Mouse (Mus musculus): ENCODE data around the gene Rnf126.
"Not testable (repeated sequence)": the region's sequence is repeated elsewhere in the genome, so short reads cannot be mapped to it uniquely, and the experiment has no call there.

Gene Rnf126

DNA sequence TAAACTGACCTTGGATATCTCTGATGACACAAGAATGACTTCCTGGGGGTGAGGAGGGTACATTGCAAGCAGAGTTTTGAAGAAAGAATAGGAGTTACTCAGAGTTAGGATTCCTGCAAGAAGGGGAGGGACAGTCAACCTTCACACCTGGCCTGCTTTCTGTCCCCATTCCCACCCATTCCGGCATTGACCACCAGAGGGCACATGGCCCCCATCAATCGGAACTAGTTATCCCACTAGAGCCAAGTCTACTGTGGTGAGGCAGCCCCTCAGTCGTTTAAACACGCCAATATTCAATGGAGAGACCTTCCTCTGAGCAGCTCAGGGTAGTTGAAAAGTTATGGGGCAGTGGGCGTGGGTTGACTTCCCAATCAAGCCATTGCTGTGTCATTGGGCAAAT is 1.6 kb upstream of the Rnf126 start:
- no peak for ATAC-seq (ENCODE audit: insufficient number of reproducible peaks, low FRiP score, low TSS enrichment)

DNA sequence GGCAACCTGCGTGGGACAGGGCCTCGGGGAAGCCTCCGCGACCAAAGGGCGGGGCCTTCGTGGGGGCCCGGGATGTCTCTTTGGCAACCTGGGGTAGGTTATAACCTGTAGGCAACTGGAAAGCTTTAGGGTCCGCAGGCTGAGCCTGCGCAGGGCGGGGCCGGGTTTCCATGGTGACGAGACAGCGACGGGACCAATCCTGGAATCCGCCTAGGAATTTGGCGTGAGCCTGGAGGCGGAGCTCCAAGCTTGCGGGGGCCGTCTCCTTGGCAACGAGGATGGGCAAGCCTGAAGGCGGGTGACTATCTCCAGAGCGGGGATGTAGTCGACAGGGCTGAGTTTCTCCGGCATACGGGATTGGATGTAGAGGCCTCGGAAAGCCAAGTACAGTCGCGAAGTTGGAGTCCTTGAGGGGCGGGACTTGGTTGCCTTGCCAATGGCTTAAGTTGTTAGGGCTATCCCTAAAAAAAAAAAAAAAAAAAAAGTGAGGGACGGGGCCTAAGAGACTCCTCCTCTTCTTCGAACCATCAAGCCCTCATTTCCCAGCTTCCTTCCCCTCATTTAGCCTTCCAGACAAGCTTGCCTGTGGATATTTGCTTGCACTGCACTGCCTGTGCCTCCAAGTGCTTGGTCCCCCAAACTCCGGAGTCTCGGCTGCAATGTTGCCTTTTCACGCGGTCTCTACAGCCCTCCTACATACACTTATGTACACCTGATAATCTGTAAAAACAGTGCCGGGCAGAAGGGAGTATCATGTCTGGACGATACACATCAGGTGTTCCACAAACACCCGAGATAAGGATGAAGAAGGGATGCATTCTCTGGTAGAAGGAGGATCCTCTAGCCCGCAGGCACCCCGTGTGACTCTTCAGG is 856 bp upstream of the Rnf126 start:
- peak; percentile 66 for ATAC-seq (ENCODE audit: insufficient number of reproducible peaks, low FRiP score, low TSS enrichment)

DNA sequence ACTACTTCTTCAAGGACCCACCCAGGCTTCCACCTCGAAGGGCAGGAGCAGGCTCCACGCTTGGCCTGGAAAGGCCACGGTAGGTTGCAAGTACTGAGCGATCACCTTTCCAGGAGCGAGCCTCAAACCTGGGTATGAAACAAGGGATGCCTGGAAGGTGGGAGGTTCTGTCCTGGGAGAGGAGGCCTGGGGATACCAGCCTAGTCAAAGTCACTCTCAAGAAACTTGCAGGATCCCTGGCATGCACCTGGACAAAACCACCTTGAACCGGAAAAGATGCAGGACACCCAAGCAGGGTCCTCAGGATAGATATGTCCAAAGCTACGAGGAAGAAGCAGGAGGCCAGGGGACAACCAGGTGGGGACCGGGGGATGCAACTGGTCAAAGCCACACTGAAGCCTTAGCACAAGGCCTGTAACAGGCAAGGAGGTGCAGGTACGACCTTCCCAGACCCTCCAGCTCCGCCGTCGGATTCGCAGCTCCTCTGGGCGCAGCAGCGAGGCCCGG is 698 bp downstream of the Rnf126 start:
- ATAC-seq (ENCODE audit: insufficient number of reproducible peaks, low FRiP score, low TSS enrichment) = no peak

DNA sequence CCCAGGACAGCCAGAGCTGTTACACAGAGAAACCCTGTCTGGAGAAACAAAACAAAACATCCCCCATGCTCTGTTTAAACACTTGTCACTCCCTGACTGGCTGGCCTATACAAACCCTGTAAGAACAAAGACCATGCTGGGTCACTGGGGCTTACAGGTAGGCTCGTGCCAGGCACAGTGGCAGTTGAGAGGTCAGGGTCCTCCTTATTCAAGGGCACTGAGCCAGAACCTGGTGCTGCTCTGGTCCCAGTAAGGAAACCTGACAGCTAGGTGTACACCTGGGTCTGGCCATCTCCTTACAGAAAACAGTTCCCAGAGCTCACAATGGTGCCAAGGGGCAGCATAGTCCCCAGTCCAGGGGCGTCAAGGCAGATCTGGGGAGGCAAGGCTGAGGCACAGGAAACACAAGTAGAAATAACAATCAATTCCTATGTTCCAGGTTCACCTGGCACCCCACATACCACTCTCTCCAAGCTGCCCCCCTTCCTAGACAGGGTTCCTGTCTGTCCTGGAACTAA is 1.5 kb downstream of the Rnf126 start:
- ATAC-seq (ENCODE audit: insufficient number of reproducible peaks, low FRiP score, low TSS enrichment) = no peak

DNA sequence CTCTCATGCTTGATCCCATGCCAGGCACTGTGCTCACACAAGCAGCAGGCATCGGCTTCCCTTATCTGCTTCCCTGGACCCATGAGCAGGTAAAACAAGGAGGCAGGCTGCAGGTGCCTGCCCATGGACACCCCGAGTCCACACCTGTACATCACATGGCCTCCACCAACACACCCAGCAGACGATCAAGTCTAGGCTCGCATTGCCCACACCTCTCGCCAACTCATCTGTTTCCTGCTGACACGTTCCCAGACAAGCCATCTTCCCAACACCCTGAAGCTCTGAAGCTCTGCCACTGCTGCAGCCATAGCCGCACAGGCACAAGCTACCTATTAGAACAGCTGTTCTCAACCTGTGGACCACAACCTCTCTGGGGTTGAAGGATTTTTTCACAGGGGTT is 2.5 kb downstream of the Rnf126 start:
- ATAC-seq (ENCODE audit: insufficient number of reproducible peaks, low FRiP score, low TSS enrichment) = no peak

DNA sequence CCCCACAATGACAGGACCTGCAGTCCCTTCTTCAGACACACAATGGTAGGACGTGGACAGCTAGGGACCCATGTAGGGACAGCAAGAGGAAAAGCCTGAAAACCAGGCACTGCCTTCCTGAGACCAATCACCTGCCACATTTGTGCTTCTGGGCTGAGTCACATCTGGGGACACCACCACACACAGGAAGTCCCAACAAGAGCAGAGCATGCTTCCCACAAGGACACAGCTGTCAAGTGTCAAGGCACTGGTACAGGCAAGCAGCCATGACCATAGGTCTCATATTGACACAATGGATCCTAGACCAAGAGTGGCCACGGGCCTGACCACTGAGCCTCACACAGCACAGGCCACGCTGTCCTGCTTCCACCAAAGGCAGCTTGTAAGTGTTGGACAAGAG is 3.9 kb downstream of the Rnf126 start:
- no peak for ATAC-seq (ENCODE audit: insufficient number of reproducible peaks, low FRiP score, low TSS enrichment)

DNA sequence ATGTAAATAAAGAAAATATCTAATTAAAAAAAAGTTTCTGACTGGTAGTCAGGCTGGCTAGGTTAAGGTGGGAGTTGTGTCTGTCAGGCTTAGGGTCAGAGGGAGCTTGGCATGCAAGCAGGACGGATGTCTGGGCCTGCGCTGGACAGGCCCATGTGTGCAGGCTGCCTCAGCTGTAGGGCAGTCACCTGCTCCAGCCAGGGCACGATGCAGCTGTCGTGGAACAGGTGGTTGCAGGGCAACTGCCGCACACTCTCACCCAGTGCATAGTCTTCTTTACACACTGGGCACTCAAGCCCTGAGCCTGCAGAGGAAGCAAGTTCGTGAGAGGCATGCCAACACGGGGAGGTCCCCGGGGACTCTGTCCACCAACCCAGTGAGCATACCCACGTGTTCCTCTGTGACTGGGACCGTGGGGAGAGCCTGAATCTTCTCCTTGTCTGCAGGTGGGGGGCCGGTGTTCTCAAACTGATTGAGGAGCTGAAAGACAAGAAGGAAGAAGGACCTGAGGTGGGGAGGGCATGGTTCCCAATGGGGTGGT is 6.1 kb downstream of the Rnf126 start:
- ATAC-seq (ENCODE audit: insufficient number of reproducible peaks, low FRiP score, low TSS enrichment) = no peak

DNA sequence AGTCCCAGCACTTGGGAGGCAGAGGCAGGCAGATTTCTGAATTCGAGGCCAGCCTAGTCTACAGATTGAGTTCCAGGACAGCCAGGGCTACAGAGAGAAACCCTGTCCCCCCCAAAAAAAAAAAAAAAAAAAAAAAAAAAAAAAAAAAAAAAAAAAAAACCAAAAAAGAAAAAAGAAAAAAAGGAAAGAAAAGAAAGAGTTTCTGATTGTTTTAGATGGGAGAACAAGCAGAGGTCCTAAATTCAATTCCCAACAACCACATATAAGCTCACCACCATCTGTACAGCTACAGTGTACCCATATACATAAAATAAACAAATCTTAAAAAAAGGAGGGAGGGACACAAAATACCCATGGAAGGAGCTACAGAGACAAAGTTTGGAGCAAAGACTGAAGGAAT is 7.1 kb downstream of the Rnf126 start:
- ATAC-seq (ENCODE audit: insufficient number of reproducible peaks, low FRiP score, low TSS enrichment) = not testable (repeated sequence)

DNA sequence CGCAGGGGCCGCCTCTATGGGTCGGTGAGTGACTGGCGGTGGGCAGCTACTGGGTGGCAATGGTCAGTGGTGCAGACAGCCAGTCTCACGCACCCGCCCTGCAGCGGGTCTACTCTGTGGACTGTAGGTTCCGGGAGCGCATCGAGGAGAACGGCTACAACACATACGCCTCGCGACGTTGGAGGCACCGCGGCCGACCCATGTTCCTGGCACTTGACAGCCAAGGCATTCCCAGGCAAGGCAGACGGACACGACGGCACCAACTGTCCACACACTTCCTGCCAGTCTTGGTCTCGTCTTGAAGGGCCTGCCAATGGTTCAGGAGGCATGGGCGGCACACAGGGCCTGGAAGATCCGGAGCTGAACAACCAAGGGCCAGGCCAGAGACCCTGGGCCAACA is 10.1 kb downstream of the Rnf126 start:
- ATAC-seq (ENCODE audit: insufficient number of reproducible peaks, low FRiP score, low TSS enrichment) = no peak

DNA sequence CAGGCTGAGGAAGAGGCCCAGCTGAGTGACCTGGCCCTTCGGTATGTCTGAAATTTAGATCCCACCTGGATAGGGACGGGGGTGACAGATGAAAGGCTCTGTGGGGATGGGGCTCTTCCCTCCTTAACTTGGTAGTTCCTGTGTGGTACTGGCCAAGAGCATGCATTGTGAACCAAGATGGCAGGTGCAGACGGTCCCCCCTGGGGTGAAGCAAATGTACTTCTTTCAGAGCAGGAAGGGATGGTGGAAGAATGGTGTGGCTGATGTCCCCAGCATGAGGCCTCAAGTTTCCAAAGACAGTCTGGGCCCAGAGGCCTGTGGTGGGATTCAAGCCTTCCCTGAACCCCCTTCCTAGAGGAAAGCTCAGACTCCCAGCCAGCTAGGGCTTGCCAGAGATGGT is 10.9 kb downstream of the Rnf126 start:
- no peak for ATAC-seq (ENCODE audit: insufficient number of reproducible peaks, low FRiP score, low TSS enrichment)

DNA sequence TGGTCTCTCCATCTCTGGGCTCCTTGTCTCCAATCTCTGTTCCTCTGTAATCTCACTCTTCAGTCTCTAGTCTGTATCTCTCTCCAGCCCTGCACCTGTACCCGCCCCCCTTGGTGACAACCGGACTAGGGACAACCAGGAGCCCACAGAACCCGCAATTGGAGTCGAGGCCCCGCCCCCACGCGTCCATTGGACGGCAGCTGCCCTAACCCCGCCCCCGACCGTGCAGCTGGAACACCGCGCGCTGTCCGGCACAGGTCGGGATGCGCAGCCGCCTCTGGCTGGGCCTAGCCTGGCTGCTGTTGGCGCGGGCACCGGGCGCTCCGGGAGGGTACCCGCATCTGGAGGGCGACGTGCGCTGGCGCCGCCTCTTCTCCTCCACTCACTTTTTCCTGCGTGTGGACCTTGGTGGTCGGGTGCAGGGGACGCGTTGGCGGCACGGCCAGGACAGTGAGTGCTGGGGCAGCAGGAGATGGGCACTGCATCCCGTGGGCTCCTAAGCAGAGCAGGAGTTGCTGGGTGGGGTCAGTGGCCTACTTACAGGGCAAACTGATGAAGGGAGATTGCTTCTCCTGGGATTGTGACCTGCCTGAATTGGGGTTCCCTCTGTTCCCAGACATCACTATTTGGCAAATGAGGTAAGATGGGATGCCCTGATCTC is 11.8 kb downstream of the Rnf126 start, which contains the start of gene Fgf22:
Gene Fgf22 (plus strand): TSS at position 221 of the 661 bp plus-strand sequence.
- peak; percentile 41; the same call in 1 of the 2 replicates for ATAC-seq (ENCODE audit: insufficient number of reproducible peaks, low FRiP score, low TSS enrichment)

DNA sequence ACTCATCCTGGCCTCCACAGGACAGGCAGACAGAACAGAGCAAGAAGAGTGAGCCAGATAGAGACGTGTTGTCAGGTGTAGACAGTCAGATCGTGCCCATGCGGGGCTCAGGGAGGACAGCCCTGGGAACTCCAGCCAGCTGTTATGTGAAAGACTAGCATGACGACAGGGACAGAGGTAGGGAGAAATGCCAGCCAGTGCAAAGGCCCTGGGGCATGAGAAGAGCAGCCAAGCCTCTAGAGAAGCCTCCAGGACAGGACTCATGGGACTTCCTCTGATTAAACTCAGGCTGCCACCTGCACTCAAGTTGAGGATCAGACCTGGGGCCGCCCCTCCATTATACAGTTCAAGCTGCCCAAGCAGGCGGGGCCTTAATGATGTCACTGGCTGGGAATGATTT is 18.3 kb downstream of the Rnf126 start:
- no peak for ATAC-seq (ENCODE audit: insufficient number of reproducible peaks, low FRiP score, low TSS enrichment)

DNA sequence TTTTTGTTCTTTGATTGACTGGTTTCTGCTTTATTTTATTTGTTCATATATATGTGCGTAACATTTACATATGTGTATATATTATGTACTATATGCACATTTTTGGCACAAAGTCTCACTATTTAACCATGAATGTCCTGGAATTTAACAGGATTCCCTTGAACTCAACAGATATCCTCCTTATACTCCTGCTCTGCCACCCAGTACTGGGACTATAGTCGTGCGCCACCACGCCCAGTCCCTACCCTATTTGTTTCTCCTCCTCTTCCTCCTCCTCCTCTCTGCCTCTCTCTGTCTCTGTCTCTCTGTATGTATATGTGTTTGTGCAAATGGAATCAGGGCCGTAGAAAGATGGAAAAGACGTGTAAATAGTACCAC is 20.0 kb downstream of the Rnf126 start:
- no peak for ATAC-seq (ENCODE audit: insufficient number of reproducible peaks, low FRiP score, low TSS enrichment)

DNA sequence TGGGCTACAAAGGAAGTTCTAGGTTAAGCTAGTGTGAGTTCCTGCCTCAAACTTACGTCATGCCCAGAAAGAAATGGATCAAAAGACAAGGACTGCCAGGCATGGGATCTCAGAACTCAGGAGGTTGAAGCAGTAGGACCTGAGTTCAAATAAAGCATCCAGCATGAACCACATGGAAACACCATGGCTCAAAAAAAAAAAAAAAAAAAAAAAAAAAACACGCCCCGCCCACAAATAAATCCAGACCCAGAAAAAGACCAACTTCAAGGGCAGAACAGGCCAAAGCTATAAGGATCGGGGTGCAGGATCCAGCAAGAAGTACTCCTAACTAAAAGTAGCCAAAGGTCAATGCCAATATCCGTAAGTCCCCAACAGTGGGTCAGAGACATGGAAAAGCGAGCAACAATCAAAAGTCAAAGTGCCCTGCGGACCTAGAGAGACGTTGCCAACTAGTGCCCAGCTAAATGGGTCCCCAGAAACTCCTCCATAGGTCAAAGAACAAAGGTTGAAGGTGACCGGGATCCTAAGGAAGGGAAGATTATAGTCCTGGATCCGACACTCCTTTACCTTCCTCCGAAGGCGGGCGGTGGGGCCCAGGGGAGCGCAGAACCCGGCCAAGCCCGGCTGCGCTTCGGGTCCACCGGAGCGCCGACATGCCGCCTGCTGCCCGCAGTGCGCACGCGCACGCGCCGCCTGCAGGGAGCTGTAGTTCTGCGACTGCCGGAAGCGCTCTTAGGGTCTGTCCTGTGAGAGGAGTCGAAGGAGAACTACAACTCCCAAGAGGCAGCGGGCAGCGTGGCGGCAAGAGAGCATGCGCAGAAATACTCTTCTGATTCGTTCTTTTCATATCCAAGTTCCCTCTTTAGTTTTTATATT is 20.6 kb downstream of the Rnf126 start, which contains the start of gene Polrmt:
Gene Polrmt (minus strand): TSS at position 684 of the 876 bp plus-strand sequence.
- peak; percentile 95 for ATAC-seq (ENCODE audit: insufficient number of reproducible peaks, low FRiP score, low TSS enrichment)

DNA sequence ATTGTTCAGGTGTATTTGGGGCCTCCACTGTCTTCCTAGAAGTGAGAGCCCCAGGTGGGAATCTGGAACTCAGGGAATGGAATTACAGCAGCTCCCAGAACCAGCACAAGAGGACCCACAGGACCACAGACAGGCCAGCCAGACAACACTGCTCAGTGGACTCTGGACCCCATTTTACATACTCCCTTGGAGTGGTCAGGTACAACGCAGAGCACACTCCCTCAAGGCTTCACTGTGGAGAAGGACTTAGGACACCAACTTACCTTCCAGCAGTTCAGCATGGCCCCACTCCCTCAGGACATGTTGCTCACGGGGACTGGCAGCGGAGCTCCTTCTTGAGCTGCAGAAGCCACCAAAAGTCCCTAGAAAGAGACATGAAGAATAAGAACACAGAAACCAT is 21.3 kb downstream of the Rnf126 start:
- no peak for ATAC-seq (ENCODE audit: insufficient number of reproducible peaks, low FRiP score, low TSS enrichment)

DNA sequence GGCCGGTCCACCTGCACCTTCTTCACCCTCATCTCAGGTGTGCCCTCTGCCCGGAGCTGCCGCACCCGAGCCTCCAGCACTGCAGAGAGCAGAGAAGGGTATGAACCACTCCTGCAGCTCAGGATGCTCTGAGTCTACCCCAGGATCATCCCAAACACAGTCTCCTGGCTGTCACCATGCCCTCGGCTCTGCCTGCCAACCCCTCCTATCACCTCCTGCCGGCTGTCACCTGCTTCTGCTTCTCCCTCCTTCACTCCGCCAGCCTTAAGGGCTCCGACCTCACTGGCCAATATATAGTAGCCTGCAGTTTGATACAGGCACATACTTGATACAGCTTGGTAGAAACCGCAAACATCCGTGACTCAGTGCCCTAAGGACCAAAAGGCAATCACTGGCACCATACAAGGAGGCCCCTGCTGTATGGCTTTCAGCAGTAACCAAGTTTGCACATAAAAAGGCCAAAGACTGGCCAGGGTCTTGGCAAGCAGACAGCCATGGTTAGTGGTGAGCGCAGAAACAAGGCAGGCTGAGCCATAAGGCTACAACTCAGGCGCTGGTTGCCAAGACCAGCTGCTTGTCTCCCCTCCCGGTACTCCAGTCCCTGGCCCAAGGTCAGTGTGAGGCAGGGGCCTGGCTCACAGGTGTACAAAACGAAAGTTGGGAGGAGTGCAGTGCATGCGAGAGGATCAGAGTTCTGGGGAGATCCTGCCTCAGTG is 22.9 kb downstream of the Rnf126 start:
- ATAC-seq (ENCODE audit: insufficient number of reproducible peaks, low FRiP score, low TSS enrichment) = peak; percentile 47

DNA sequence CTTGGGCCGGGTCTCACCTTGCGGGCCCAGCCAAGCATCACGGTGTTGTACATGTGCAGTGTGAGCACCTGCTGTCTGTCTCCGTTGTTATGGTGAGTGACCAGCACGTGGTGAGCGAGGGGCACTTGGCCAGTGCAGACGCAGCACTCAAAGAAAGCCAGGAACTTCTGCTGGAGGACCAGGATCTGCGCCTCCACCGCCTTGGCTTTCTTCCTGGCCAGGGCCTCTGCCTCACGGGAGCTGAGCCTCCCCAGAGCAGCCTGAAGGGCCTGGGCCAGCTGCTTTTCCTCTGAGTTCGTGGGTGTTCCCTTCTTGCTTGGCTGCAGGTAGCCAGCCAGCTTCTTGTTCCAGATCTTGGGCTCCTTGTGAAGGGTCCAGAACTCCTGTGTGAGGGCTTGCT is 23.6 kb downstream of the Rnf126 start:
- no peak for ATAC-seq (ENCODE audit: insufficient number of reproducible peaks, low FRiP score, low TSS enrichment)

DNA sequence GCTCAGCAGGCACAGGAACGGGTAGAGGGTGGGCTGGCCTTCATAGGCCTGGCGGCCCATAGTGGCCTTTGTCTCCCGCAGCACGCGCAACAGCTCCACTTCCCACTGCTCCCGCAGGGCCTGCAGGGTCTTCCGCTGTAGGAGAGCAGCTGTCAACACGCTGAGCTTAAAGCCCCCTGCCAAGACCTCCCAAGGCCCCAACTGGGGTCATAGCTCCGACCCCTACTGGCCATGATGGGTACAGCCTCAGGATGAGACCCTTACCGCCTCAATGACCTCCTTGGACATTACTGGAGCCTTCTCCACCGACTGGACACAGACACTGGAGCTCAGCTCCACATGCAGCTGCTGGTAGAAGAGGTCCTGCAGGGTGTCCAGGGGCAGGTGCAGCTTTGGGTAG is 25.9 kb downstream of the Rnf126 start:
- no peak for ATAC-seq (ENCODE audit: insufficient number of reproducible peaks, low FRiP score, low TSS enrichment)

DNA sequence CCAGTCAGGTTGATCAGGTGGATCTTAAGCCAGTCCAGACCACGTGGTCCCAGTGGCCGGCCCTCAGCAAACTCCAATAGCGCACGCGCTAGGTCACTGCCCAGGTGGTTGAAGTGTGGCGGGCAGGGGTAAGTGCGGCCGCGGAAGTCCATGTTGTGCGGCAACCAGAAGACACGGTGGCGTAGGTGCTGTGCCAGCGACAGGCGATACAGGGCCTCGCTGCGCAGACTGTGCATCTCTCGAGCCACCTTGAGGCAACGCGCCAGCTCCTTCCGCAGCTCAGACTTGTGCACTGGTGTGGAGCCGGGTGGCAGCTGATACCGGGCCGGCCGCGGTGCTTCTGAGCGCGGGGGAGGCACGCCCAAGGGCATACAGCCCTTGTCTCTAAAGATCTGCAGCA is 27.5 kb downstream of the Rnf126 start:
- no peak for ATAC-seq (ENCODE audit: insufficient number of reproducible peaks, low FRiP score, low TSS enrichment)
